Mouse (Mus musculus): Measurements from ENCODE around the gene Slc45a2.

Slc45a2 gene

GRCm38 (mm10) chr15:11065528-11066171 lies 65.1 kb downstream of the Slc45a2 start:
- no peak for DNase-seq (ENCODE audit: low read depth, low spot score)

- no peak for DNase-seq (ENCODE audit: low read depth, low spot score)
These were observed 65.8 kb downstream of the Slc45a2 start for GRCm38 (mm10) chr15:11066299-11066698.

- DNase-seq (ENCODE audit: low read depth, low spot score) = no peak
These were observed 67.4 kb downstream of the Slc45a2 start for GRCm38 (mm10) chr15:11067891-11068290.

- DNase-seq (ENCODE audit: low read depth, low spot score) = no peak
These were observed 75.3 kb downstream of the Slc45a2 start for GRCm38 (mm10) chr15:11075726-11076361.

All from brain, embryonic 18.5 days (tissue).